Mouse (Mus musculus) small intestine, adult 2 months (tissue): Measurements from ENCODE around the gene Med13l. TPM values are rescaled to one million over a fixed set of nuclear protein-coding genes. Genes with fewer than 3 reads are reported as not detected.

Experiments used
- H3K27ac ChIP-seq: fragments of 200-500 bp; 2 replicates; pipeline ENCODE4 v1.5.1; 2012; ENCODE audit warnings: low read depth, low read length, control low read depth, inconsistent platforms; ENCODE audit not compliant: insufficient read depth
- H3K27me3 ChIP-seq: fragments of 200-500 bp; 2 replicates; pipeline ENCODE4 v1.6.1; 2012; ENCODE audit warnings: mild to moderate bottlenecking, moderate library complexity, low read length, inconsistent platforms; ENCODE audit not compliant: control insufficient read depth, insufficient read depth
- H3K36me3 ChIP-seq: fragments of 200-500 bp; 2 replicates; pipeline ENCODE4 v1.6.1; 2012; ENCODE audit warnings: mild to moderate bottlenecking, low read length, control low read depth, inconsistent platforms; ENCODE audit not compliant: control insufficient read depth, insufficient read depth
- H3K4me1 ChIP-seq: fragments of 200-500 bp; 2 replicates; pipeline ENCODE4 v1.6.1; 2012; ENCODE audit warnings: low read length, inconsistent platforms, mixed read lengths; ENCODE audit not compliant: control insufficient read depth, insufficient read depth, insufficient read length
- H3K4me3 ChIP-seq: fragments of 200-500 bp; 2 replicates; pipeline ENCODE4 v1.5.1; 2012; ENCODE audit warnings: low read depth, mild to moderate bottlenecking, control low read depth, inconsistent platforms, low read length, moderate library complexity
- CTCF ChIP-seq: fragments of 200-500 bp; IDR thresholded peaks from 2 replicates; pipeline ENCODE4 v1.5.1; 2012; ENCODE audit warnings: low read depth, mild to moderate bottlenecking, control low read depth, inconsistent platforms, low read length, moderate library complexity, mixed read lengths; ENCODE audit not compliant: insufficient replicate concordance, insufficient read length; ENCODE audit errors: extremely low read depth
- POLR2A ChIP-seq: fragments of 200-500 bp; IDR thresholded peaks from 2 replicates; pipeline ENCODE4 v1.6.1; 2012; ENCODE audit warnings: low read depth, mild to moderate bottlenecking, control low read depth, inconsistent platforms, low read length, moderate library complexity
- WGBS: fragments of 180-500 bp; shearing (Covaris S2); methylation state at CpG from one replicate; pipeline ENCODE4 v1.1.7; 2018; 5-methylcytosine and 5-hydroxymethylcytosine counted together
- polyA plus RNA-seq: library from polyadenylated mRNA; depleted of rRNA; stranded (reverse); fragments of >200 nt; gene quantifications from 2 replicates; pipeline ENCODE4 v1.2.3, GENCODE M21; 2012

Gene Med13l
- polyA plus RNA-seq, 1 experiment = 13.6 TPM

DNA sequence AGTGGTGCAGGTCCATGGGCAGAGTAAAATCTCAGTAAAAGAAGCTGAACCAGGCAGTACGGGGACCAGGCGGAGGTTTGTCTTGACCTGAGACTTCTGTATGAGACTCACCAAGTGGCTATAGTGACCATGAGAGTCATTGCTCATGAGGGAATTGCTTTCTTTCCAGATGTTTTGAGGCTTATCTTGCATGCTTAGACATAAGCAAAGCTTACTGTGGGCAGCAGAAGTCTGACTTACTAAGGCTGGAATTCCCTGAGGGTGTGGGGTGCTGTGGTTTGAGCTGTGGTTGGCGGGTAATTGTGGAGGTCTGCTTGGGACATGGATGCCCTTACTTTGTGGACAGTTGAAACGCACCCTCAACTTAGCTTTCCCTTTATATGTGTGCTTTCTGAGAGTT lies 67.7 kb downstream of the Med13l start:
- 93% methylated on average over 4 of the region's 4 CpGs for WGBS
- TF ChIP-seq CTCF (no peak), POLR2A (no peak)
- Histone ChIP-seq H3K27me3 (no peaks in the 10 kb centered on the region), H3K36me3 (no peaks in the 10 kb centered on the region), H3K27ac (no peak overlapping the region), H3K4me1 (peaks cover 6% of the 10 kb centered on the region; the same call in 1 of the 2 replicates), H3K4me3 (no peak overlapping the region)

DNA sequence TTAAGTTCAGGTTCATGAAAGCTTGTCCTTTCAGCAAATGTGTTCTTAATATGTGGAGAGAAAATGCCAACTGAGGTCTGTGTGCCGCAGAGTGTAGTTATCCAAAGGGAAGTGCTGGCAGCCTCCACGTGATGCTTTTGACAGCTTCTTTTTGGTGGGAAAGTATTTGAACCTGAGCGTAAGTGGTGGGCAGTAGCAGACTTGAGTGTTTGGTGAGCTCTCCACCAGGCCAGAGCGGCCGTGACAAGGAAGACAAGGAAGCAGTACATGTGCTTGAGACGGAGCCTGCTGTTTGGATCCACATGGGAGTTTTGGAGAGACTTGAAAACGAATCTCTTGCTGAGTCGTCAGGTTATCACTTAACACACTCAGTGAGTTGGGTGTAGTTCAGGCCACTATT lies 71.9 kb downstream of the Med13l start:
- Histone ChIP-seq H3K4me3 (no peak overlapping the region), H3K27ac (no peak overlapping the region), H3K4me1 (peaks cover 6% of the 10 kb centered on the region), H3K27me3 (no peaks in the 10 kb centered on the region), H3K36me3 (no peaks in the 10 kb centered on the region)
- TF ChIP-seq POLR2A = no peak
- TF ChIP-seq CTCF = no peak
- WGBS = 78% methylated on average over 8 of the region's 8 CpGs

DNA sequence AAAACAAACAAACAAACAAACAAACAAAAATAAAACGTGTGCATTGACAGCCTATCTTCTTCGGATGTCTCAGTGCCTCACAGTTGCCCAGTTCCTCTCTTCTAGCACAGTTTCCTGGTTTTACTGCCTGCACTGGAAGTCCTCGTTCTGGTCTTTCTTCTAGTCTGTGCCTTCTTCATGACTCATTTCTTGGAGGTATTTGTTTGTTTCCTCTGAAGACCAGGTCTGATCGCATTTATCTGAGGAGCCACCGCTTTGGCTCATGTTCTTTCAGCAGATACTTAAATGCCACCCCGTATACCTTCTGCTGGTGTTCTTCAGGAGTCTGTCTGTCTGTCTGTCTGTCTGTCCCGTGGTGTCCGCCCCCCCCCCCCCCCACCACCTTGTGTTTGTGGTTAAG lies 72.6 kb downstream of the Med13l start:
- H3K27ac ChIP-seq = no peak overlapping the region
- TF ChIP-seq POLR2A (no peak), CTCF (no peak)
- H3K4me1 ChIP-seq = peaks cover 8% of the 10 kb centered on the region
- no peaks in the 10 kb centered on the region for H3K36me3 ChIP-seq
- no peak overlapping the region for H3K4me3 ChIP-seq
- WGBS = 59% methylated on average over 8 of the region's 8 CpGs
- H3K27me3 ChIP-seq = no peaks in the 10 kb centered on the region

DNA sequence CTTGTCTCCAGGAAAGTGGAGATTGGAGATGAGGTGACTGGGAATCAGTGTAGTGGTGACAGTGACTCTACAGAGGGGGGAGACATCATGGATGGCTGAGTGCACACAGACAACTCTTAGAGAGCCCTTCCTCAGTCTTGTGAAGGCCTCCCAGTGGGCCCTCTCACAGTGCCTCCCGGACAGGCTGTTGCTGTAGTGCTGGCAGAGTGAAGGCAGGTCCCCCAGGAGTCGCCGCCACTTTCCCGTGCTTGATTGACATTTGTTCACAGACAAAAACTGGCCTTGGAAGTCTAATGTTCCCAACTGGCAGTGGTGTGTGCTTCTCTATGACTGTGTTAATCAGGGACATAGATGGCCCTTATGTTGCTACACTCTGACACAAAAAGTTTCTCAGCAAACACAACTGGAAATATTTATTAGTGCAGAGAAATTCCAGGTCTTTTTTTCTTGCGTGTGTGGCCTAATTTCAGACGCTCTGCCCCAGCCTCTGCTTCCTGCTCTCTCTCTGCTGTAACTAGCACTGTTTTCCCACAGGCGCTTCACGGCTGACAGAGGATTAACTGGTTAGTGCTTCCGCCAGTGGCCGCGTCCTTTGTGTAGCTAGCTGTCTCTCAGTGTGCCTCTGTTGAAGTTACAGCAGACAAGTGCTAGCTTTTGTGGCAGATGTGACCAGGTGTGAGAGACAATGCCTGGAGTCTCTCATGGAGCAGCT lies 75.2 kb downstream of the Med13l start:
- WGBS = 67% methylated on average over 11 of the region's 11 CpGs
- H3K4me1 ChIP-seq = peaks cover 8% of the 10 kb centered on the region
- no peak for TF ChIP-seq CTCF
- TF ChIP-seq POLR2A = no peak
- H3K36me3 ChIP-seq = no peaks in the 10 kb centered on the region
- H3K27ac ChIP-seq = no peak overlapping the region
- H3K4me3 ChIP-seq = no peak overlapping the region
- no peaks in the 10 kb centered on the region for H3K27me3 ChIP-seq

DNA sequence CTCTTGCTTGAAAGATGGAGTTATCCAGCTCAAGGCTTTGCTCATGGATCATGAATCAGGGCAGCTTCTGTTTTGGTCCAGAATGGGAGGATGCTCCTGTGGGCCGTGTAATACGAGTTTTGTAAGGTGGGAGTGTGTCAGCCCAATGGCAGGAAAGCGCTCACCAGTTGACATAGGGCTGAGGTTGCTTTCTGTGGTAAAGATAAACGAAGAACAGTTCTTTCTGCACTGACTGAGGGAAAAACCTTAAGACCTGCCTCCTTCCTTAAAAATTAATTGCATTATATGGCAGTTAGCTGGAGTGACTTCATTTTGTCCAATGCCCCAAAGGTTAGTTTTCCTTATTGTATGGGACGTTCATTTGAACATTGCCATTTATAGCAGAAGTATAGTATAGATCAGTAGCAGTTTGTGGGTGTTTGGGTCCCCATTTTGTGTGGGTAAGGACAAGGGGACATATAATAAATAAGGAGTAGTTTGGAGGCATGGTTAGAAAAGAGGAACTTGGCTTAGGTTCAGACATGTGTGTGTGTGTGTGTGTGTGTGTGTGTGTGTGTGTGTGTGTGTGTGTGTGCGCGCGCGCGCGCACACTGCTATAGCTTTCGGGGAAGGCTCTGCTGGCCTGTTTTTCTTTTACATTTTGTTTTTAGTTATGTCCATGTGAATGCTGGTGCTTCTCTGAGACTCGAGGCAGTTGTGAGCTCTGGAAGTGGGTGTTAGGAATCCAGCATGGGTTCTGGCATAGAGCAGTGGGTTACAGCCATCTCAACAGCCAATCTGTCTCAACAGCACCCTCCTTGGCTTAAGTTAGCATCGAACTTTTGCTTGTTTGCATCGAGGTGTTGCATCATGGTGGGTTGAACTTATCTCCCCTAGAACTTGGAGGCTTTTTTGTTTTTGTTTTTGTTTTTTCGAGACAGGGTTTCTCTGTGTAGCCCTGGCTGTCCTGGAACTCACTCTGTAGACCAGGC lies 76.2 kb downstream of the Med13l start:
- Histone ChIP-seq H3K27ac (no peak overlapping the region), H3K36me3 (no peaks in the 10 kb centered on the region), H3K27me3 (no peaks in the 10 kb centered on the region), H3K4me3 (no peak overlapping the region), H3K4me1 (peaks cover 8% of the 10 kb centered on the region)
- TF ChIP-seq POLR2A (no peak), CTCF (no peak)
- WGBS = 83% methylated on average over 16 of the region's 16 CpGs

DNA sequence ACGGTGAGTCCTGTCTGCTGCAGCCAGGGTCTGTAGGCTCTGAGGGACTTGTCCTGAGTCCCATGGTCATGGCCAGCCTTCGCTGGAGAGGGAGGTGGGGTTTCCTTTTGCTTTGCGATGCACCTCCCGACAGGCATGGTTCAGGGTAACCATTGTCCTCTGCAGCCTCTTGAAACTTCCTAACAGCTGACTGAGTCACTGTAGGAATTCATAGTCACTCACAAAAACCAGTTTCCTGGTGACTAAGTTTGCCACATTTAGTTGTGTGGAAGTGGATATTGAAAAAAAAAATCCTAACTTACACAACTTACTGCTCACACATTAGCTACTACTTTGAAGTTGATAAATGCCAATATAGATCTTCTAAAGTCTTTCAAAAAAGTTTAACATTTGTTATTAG lies 77.5 kb downstream of the Med13l start:
- Histone ChIP-seq H3K27ac (no peak overlapping the region), H3K36me3 (no peaks in the 10 kb centered on the region), H3K4me3 (no peak overlapping the region), H3K27me3 (no peaks in the 10 kb centered on the region), H3K4me1 (peaks cover 8% of the 10 kb centered on the region)
- 76% methylated on average over 4 of the region's 4 CpGs for WGBS
- TF ChIP-seq POLR2A (no peak), CTCF (no peak)

DNA sequence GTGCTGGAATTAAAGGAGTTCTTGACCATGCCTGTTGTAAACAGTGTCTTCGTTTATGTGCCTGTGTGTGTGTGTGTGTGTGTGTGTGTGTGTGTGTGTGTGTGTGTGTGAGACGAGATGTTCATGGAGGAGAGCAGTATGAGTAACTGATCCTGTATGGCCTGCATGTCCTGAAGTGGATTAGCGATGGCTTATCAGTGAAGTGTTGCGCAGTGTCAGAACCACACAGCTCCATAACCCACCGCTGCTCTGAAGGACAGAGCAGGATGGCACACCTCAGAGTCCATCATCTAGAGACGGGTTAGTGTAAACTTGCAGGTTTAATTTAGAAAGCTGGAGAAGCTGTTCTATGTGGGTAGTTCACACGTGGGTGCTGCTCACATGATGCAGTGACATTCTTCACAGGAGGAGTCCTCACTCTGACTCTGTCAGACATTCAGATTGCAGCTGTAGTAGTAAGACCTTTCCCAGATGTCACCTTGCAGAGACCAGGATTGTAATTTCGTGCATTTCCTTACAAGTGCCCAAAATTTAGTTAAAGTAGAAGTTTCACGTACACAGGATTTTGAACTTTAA lies 78.1 kb downstream of the Med13l start:
- Histone ChIP-seq H3K27ac (no peak overlapping the region), H3K4me1 (peaks cover 12% of the 10 kb centered on the region), H3K36me3 (no peaks in the 10 kb centered on the region), H3K27me3 (no peaks in the 10 kb centered on the region), H3K4me3 (no peak overlapping the region)
- 76% methylated on average over 9 of the region's 9 CpGs for WGBS
- TF ChIP-seq CTCF = no peak
- TF ChIP-seq POLR2A = no peak
